In genomic region chr6:13837916-13838676, GRCm38 (mm10) we compare ENCODE assay signal across 8 mouse cellular contexts. TPM values are rescaled to one million over a fixed set of nuclear protein-coding genes. Genes with fewer than 3 reads are reported as not detected.
DNase-seq lines count a peak whose midpoint lies in the region; ATAC-seq and TF ChIP-seq lines count a peak whose summit lies in the region.

No protein-coding gene starts in this region.

- H3K4me1 ChIP-seq in lung, embryonic 14.5 days (ENCODE audit: insufficient read depth): no peaks in the 10 kb centered on the region
- no peaks in the 10 kb centered on the region for H3K4me1 ChIP-seq in heart, postnatal 0 days (ENCODE audit: control insufficient read depth, insufficient read depth)
- H3K4me1 ChIP-seq in limb, embryonic 10.5 days: 0 out of 2 replicates have a peak, but pooled peaks cover 3% of the 10 kb centered on the region
- peaks cover 6% of the 10 kb centered on the region for H3K4me1 ChIP-seq in neural tube, embryonic 15.5 days

- ATAC-seq in lung, embryonic 14.5 days (ENCODE audit: insufficient read depth): 0 out of 2 replicates have a peak, but pooled peaks have one; percentile 2
- 0 out of 2 replicates have a peak, but pooled peaks have one; percentile 4 for ATAC-seq in heart, postnatal 0 days (ENCODE audit: insufficient read depth, low read depth)
- peak; percentile 36 for ATAC-seq in neural tube, embryonic 15.5 days (ENCODE audit: low FRiP score)

- TF ChIP-seq CTCF in lung, embryonic 14.5 days (IDR thresholded peaks at IDR 0.05; ENCODE audit: low read depth): no peak
- TF ChIP-seq CTCF in heart, postnatal 0 days (IDR thresholded peaks at IDR 0.05; ENCODE audit: low read depth): no peak

- H3K36me3 ChIP-seq in lung, embryonic 14.5 days (ENCODE audit: insufficient read depth): no peaks in the 10 kb centered on the region
- no peaks in the 10 kb centered on the region for H3K36me3 ChIP-seq in heart, postnatal 0 days (replicated peaks; ENCODE audit: control insufficient read depth, insufficient read depth, low read length)
- H3K36me3 ChIP-seq in limb, embryonic 10.5 days: no peaks in the 10 kb centered on the region
- no peaks in the 10 kb centered on the region for H3K36me3 ChIP-seq in neural tube, embryonic 15.5 days

- DNase-seq in lung, embryonic 14.5 days: peak; percentile 23
- no peak for DNase-seq in lung, postnatal 14 days
- DNase-seq in cerebellum, adult 9-11 months: peak; percentile 65
- no peak for DNase-seq in heart, postnatal 0 days (ENCODE audit: low spot score)
- no peak for DNase-seq in limb, embryonic 10.5 days (ENCODE audit: low spot score)
- no peak for DNase-seq in gastrocnemius, postnatal 25 days
- no peak for DNase-seq in lung, postnatal 36 days

- no peaks in the 10 kb centered on the region for H3K9me3 ChIP-seq in lung, embryonic 14.5 days (ENCODE audit: low read depth, low read length)
- no peaks in the 10 kb centered on the region for H3K9me3 ChIP-seq in heart, postnatal 0 days (replicated peaks; ENCODE audit: control insufficient read depth, low read length)
- no peaks in the 10 kb centered on the region for H3K9me3 ChIP-seq in limb, embryonic 10.5 days (replicated peaks)
- H3K9me3 ChIP-seq in neural tube, embryonic 15.5 days (replicated peaks): no peaks in the 10 kb centered on the region

- H3K27me3 ChIP-seq in lung, embryonic 14.5 days (ENCODE audit: insufficient read depth, low read length): no peaks in the 10 kb centered on the region
- 0 out of 2 replicates have a peak, but pooled peaks cover 5% of the 10 kb centered on the region for H3K27me3 ChIP-seq in heart, postnatal 0 days (ENCODE audit: control insufficient read depth, insufficient read depth, low read length)
- peaks cover 21% of the 10 kb centered on the region for H3K27me3 ChIP-seq in limb, embryonic 10.5 days (ENCODE audit: low read depth, poor library complexity, severe bottlenecking)
- no peaks in the 10 kb centered on the region for H3K27me3 ChIP-seq in neural tube, embryonic 15.5 days (replicated peaks)

- peak overlapping the region; percentile 58 for H3K4me3 ChIP-seq in lung, embryonic 14.5 days (ENCODE audit: low read depth, low read length)
- H3K4me3 ChIP-seq in heart, postnatal 0 days (ENCODE audit: low read depth, low read length): peak overlapping the region; percentile 74
- H3K4me3 ChIP-seq in limb, embryonic 10.5 days: peak overlapping the region; percentile 65
- H3K4me3 ChIP-seq in neural tube, embryonic 15.5 days (replicated peaks): peak overlapping the region; percentile 71

- under 1% methylated on average over 19 of the region's 19 CpGs for WGBS in lung, embryonic 14.5 days
- 2% methylated on average over 19 of the region's 19 CpGs for WGBS in heart, postnatal 0 days
- 1% methylated on average over 19 of the region's 19 CpGs for WGBS in limb, embryonic 10.5 days
- WGBS in neural tube, embryonic 15.5 days: under 1% methylated on average over 19 of the region's 19 CpGs

- H3K27ac ChIP-seq in lung, embryonic 14.5 days (ENCODE audit: low read depth): peak overlapping the region; percentile 91
- H3K27ac ChIP-seq in heart, postnatal 0 days (ENCODE audit: low read depth): no peak overlapping the region
- H3K27ac ChIP-seq in limb, embryonic 10.5 days: peak overlapping the region; percentile 91
- peak overlapping the region; percentile 99 for H3K27ac ChIP-seq in neural tube, embryonic 15.5 days (replicated peaks)

- H3K9ac ChIP-seq in lung, embryonic 14.5 days: peak overlapping the region; percentile 83
- peak overlapping the region; percentile 74 for H3K9ac ChIP-seq in heart, postnatal 0 days (replicated peaks; ENCODE audit: low read depth, low read length)
- peak overlapping the region; percentile 90 for H3K9ac ChIP-seq in neural tube, embryonic 15.5 days (replicated peaks)

- no peak for TF ChIP-seq EP300 in heart, postnatal 0 days (IDR thresholded peaks at IDR 0.05; ENCODE audit: low read depth)

- H3K4me2 ChIP-seq in lung, embryonic 14.5 days: peak overlapping the region; percentile 84
- peak overlapping the region; percentile 93 for H3K4me2 ChIP-seq in heart, postnatal 0 days (ENCODE audit: low read depth, low read length)
- H3K4me2 ChIP-seq in neural tube, embryonic 15.5 days: peak overlapping the region; percentile 73

RNA-seq across cellular contexts. Expression of gene Gpr85, which starts 1.6 kb away (rescaled TPM):
- 5.0 and 5.6 TPM in 2 replicates for polyA plus RNA-seq in lung, embryonic 14.5 days (2014; fragmentation: Nextera tagmentation; extraction: Ambion mirVana)
- not detected in 2 replicates for total RNA-seq in heart, postnatal 0 days (2014; rRNA removed; ENCODE audit: low replicate concordance)
- 1.1 and 1.3 TPM in 2 replicates for polyA plus RNA-seq in heart, postnatal 0 days (2015; fragmentation: Nextera tagmentation; extraction: Ambion mirVana)
- 1.6 and 2.4 TPM in 2 replicates for polyA plus RNA-seq in limb, embryonic 10.5 days (2016; fragmentation: Nextera tagmentation; extraction: Ambion mirVana)
- polyA plus RNA-seq in neural tube, embryonic 15.5 days (2015; fragmentation: Nextera tagmentation; extraction: Ambion mirVana): 100 and 119 TPM in 2 replicates
- under 1 TPM in 1 of 2 experiments, not detected in 1; 0.13 TPM for total RNA-seq in gastrocnemius, postnatal 25 days (2021)

RNA-seq across cellular contexts. Expression of gene 2610001J05Rik, which starts 33.2 kb away (rescaled TPM):
- 85.2 and 90.8 TPM in 2 replicates for polyA plus RNA-seq in lung, embryonic 14.5 days (2014; fragmentation: Nextera tagmentation; extraction: Ambion mirVana)
- 5.6 and 24.4 TPM in 2 replicates for total RNA-seq in heart, postnatal 0 days (2014; rRNA removed; ENCODE audit: low replicate concordance)
- polyA plus RNA-seq in heart, postnatal 0 days (2015; fragmentation: Nextera tagmentation; extraction: Ambion mirVana): 119 and 129 TPM in 2 replicates
- 79.6 and 87.5 TPM in 2 replicates for polyA plus RNA-seq in limb, embryonic 10.5 days (2016; fragmentation: Nextera tagmentation; extraction: Ambion mirVana)
- 107 and 111 TPM in 2 replicates for polyA plus RNA-seq in neural tube, embryonic 15.5 days (2015; fragmentation: Nextera tagmentation; extraction: Ambion mirVana)
- 10 to 100 TPM; 25.9 to 27.6 TPM for total RNA-seq in gastrocnemius, postnatal 25 days (2021)

Comparison
In these comparisons a context has a peak if more than half of its experiments do, and no peak if none do; other contexts are left out.
1. DNase-seq: peak in lung, embryonic 14.5 days (single experiment) and cerebellum, adult 9-11 months (single experiment); none in lung, postnatal 14 days (single experiment), heart, postnatal 0 days (single experiment), limb, embryonic 10.5 days (single experiment), gastrocnemius, postnatal 25 days (single experiment) and lung, postnatal 36 days (single experiment).
2. RNA of gene Gpr85, which starts 1.6 kb away (polyA plus RNA-seq): 100 to 119 TPM in neural tube, embryonic 15.5 days; 5.0 to 5.6 TPM in lung, embryonic 14.5 days, 1.6 to 2.4 TPM in limb, embryonic 10.5 days and 1.1 to 1.3 TPM in heart, postnatal 0 days; every median in the first group is over 10 times any median in the second.
3. Peak in every context shown above with its lines, with median percentiles within 50 percentile points of each other: ATAC-seq, H3K4me2 ChIP-seq, H3K4me3 ChIP-seq and H3K9ac ChIP-seq.